Mouse (Mus musculus): ENCODE data around the gene Carf.

Gene Carf

GRCm38 (mm10) chr1:60179932-60180783 lies 82.1 kb downstream of the Carf start, which contains the start of gene Nbeal1:
Gene Nbeal1, plus strand, starts transcription at chr1:60180599.
- DNase-seq: peak; percentile 95 to 96

- no peak for DNase-seq
Measured at GRCm38 (mm10) chr1:60180784-60181221, 82.8 kb downstream of the Carf start.

- DNase-seq: no peak
Measured at GRCm38 (mm10) chr1:60188454-60188853, 90.4 kb downstream of the Carf start.

- peak; percentile 12 to 13 for DNase-seq
Measured at GRCm38 (mm10) chr1:60196813-60197212, 98.8 kb downstream of the Carf start.

- DNase-seq: no peak
Measured at GRCm38 (mm10) chr1:60199006-60199405, 101.0 kb downstream of the Carf start.

All from thymus, postnatal 36 days (tissue).